Mouse (Mus musculus) urinary bladder, adult 2 months (tissue): ENCODE measurements at regions not wholly inside any gene's neighbourhood (a gene's known extent, or its start where the extent isn't known, plus 50 kb on each side); places are given as distances from the start of the nearest gene placed in this dataset.
A peak's percentile ranks its signal among the peaks of the same experiment; 100 is the strongest.

ENCODE experiments used
- DNase-seq: peaks from one replicate; pipeline ENCODE4 v3.0.0; 2022; ENCODE audit warnings: low spot score

DNA sequence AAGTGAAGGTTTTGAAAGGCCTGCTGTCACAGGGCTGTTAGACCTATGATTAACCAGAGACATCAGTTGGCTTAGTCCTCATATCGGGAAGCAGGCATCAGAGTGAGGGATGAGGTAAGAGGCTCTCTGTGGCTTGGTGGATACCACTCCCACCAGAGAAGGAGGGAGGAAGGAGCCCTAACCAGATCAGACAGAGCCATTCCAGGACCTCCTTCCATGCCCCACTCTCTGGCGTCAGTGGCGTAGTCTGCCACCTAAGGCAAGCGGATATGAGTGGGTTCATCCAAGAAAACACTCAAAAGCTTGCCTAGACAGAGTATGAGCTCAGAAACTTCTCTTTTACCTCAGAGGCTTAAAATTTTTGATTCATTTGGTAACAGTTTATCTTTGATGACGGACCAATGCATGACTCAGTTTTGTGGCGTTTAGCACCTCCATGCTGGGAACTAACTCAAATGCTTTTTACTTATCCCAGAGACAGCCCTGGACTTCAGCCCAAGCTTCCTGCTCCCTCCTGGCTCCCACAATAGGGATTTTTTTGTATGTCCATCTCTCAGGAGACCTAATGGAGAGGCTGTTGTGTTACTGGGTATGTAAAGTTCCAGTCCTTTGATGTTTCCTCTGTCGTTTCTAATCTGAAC is 367.5 kb upstream of the Rasgrp1 start:
- DNase-seq: no peak

GRCm38 (mm10) chr2:117724066-117724465 is 381.3 kb upstream of the Rasgrp1 start:
- no peak for DNase-seq

- no peak for DNase-seq
Measured at GRCm38 (mm10) chr2:117731253-117731652, 380.4 kb upstream of the Thbs1 start.

DNA sequence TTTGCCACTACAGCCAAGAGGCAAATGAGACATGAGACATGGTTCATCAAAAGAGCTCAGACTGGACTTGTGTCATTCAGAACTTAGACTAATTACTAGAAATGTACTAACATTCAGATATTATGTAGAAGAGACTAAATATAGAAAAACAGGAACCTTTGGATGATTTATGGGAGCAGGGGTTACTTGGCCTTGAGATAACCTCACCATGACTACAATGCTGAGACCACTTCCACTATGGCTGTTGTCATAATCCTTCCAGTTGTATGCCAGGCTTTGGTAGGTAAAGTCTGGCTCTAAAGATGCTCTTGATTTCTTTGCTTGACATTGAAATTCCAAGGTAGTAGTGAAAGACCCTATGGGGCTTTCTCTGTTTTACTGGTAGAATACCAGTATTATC is 369.3 kb upstream of the Thbs1 start:
- no peak for DNase-seq

DNA sequence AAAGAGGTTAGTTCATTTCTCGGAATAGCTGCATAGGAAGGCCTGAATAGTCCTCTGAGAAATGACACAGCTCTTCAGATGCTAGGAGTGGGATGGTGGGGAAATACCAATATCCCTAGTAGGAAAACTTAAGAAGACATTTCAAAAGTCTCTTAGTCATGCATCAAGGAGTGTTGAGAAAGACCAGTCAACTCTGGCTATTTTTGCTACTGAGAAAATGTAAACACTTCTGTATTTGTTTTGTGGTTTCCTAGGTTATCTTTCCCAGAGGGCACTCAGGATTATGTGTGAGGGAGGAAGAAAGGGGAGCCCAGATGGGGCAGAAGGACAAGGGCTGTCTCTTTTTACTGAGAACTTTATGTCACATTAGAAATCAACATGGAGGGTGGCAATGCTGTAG is 367.8 kb upstream of the Thbs1 start:
- DNase-seq: no peak

DNA sequence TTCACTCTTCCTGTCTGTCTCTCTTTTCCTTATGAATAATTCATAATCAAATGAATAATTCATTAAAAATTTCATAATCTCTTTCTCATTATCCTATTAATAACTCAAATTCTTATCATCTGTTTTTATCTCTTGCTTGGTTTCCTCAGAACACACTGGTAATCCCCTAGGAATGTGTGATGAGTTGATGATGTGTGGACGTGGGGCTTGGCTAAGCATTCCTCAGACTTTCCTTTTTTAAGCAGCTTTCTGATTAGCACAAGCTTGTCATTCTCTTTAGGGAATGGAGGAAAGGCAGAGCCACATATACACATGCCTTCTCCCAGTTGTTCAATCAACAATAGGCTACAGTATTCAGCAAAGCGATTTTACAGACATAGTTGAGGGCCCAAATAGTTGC is 365.9 kb upstream of the Thbs1 start:
- no peak for DNase-seq

GRCm38 (mm10) chr2:117747136-117747535 is 364.5 kb upstream of the Thbs1 start:
- no peak for DNase-seq

- DNase-seq: peak; percentile 21
Measured at GRCm38 (mm10) chr2:117748892-117749291, 362.8 kb upstream of the Thbs1 start.

DNA sequence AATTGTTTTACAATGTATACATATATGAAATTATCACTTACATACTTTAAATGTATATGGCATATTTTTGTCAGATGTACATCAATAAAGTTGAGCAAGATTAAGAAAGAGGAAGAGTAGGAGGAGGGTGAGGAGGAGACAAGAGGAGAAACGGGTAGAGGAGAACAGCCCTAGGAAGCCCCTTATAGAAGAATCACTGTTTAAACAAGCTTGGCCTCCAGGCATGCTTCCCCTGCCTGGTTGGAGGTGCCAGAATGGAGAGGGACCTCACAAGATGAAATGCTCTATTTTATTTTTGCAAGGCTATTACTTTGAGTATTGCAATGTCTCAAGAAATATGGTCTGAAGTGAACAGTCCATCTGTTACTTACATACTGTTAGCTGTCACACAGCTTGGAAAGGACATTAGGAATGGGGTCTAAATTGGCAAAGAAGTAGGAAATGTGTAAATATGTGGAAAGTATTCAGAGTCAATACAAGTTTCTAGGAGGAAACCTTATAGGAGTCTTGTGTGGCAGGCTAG is 352.1 kb upstream of the Thbs1 start:
- DNase-seq: no peak

DNA sequence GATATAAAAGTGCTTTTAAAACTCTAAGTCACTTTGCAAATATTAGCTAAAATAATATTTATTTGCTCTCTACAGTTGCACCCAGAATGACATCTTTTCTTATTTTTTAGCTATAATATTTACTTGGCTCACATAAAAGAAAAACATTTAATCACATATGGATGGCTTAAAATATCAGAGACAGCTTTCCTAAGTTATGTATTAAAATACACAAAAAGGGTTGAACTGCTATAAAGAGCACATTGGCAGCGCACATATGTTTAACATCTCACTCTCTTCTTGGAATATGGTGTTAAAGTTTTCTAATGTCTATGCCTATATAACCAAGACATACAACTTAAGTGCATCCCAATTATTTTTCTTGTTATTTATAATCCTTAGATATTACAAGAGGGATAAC is 348.0 kb upstream of the Thbs1 start:
- no peak for DNase-seq

DNA sequence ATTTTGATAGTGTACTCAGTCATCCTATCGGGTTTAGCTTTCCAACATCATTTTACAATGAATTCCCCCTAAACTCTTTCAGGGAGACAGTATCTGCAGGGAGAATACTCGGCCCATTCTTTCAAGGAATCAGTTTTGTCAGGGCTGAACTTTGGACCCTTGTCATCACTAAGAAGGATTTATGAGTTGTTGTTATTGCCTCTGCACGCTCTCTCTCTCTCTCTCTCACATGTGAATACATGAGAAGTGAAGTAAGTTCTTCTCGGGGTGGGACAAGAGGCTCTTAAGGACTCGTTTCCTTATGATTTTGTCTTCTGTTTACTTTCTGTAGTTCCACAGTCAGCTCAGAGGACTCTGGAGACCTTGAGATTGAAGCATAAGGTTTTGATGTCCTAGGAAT is 346.1 kb upstream of the Thbs1 start:
- DNase-seq: no peak

DNA sequence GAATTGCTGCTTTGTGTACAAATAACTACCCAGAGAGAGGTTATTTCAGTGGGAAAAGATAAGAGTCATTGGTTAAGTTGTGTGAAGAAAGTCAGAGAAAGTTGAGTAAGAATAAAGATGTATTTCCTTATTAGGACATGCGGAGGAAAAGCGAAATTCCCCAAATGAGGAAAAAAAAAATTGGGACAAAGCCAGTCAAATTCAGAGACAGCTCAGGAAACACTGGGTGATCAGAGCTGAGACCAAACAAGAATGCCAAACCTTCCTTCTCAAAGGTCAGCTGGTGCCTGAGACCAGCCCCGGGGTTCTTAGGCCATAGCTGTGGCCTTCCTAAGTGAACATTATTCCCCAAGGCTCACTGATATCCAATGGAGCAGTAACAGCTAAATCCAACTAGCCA is 345.2 kb upstream of the Thbs1 start:
- DNase-seq: no peak

- DNase-seq: no peak
Measured at GRCm38 (mm10) chr2:117769402-117770114, 342.1 kb upstream of the Thbs1 start.

DNA sequence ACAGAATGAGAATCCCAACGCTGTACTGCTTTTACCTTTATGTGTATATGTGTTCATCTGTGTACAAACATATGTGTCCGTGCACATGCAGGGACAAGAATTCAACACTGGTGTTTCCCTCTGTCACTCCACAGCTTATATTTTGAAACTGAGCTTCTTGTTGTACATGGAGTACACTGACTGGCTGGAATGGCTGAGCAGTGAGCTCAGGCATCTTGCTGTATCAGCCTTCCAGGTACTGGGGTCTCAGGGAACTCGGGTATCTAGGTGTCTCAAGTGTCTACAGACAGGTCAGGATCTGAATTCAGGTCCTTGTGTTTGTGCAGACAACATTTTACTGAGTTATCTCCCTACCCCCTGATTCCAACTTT is 341.6 kb upstream of the Thbs1 start:
- DNase-seq: no peak

- no peak for DNase-seq
Measured at GRCm38 (mm10) chr2:117780287-117780686, 331.4 kb upstream of the Thbs1 start.

DNA sequence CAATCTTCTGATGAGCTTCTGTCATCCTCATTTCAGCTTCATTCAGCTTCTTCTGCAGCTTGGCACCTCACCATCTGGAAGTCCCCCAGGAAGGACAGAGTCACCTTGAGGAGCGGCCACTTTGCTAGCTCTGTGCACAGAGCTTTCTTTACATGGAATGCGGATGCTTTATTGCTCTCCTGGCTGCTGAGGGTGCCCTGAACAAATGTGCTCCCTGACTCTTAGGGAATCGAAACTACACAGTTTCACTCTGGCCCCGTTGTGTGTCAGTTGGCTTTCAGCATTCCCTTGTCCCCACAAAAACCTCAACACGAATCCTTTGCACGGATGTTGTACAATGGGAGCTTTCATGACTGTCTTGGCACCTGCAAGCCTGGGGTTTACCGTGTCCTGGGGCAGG is 330.9 kb upstream of the Thbs1 start:
- no peak for DNase-seq

GRCm38 (mm10) chr2:117787321-117787720 is 324.4 kb upstream of the Thbs1 start:
- no peak for DNase-seq

DNA sequence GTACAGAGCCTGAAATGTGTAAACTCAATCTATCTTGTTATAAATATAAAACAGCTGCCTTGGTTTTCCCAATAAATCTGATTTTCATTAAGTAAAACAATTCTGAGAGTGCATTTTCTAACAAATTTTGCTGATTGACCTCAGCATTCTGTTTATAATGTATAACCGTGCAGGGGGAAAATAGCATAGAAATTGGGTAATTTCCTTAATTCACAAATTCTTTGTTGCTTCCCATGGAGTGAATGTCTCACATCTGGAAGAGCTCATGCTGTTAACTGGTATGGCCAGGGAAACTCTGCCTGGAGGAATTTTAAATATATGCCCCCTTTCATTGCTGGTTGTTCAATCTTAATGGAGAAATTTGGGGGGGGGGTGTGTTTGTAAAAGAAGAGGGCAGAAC is 317.4 kb upstream of the Thbs1 start:
- no peak for DNase-seq

GRCm38 (mm10) chr2:117801946-117802600 is 309.6 kb upstream of the Thbs1 start:
- no peak for DNase-seq

DNA sequence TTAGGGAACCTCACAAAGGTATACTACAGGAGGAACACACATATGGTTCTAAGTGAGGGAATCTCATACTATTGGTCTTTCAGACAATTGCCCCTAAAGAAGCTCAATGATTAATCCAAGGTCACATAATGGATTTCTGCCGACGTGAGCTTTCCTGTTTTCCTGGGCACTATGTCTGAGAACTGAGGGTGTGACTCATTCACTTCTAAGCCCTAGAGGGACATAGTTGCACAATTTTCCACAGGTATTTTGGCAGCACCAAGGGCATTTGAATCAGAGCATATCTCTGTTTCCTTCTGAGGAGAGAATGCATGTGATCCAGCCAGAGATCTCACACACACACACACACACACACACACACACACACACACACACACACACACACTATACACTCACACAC is 309.0 kb upstream of the Thbs1 start:
- no peak for DNase-seq

DNA sequence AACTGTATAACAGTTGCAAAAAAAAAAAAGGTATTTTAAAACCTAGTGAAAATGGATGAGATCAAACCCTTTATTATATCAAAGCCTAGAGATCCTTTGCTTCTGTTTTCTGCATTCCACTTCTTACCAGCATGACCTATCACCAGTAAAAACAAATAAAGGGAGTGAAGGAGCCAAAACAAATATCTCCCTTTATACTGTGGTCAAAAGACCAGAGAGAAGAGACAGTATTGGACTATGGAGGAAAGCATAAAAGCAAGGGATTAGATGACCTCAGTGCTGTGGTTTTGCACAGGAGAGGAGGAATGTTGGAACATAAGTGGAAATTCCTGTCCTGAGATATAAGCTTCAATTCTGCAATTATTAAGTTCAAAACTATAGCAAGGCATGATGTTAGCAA is 307.0 kb upstream of the Thbs1 start:
- no peak for DNase-seq

DNA sequence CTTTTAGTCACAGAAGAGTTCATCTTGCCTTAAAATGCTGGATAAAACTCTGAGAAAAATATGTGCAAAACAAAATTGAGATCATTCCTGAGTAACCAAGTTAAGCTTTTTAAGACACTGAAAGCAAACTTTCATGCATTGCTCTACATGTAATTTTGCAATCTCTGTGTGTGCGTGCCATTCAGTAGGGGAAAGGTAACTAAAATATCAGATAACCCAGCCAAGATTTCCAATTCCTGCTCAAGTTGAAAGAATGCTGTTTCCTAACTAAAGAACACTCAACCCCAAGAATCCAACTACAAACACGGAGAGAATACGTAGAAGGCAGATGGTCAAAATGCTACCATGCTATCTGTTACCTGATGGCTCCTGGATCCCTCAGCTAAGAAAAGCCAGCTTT is 304.6 kb upstream of the Thbs1 start:
- DNase-seq: no peak

- DNase-seq: no peak
Measured at GRCm38 (mm10) chr2:117811506-117811905, 300.2 kb upstream of the Thbs1 start.
